Mouse (Mus musculus) liver, embryonic 12.5 days (tissue): ENCODE data around the gene Shisa9. TPM values are rescaled to one million over a fixed set of nuclear protein-coding genes. Genes with fewer than 3 reads are reported as not detected.

Experiments used
- ATAC-seq: fragments of 200-750 bp; cut with Nextera tagmentation; 2 replicates; pipeline ENCODE4 v1.8.0; 2017; ENCODE audit warnings: moderate number of reproducible peaks, mild to moderate bottlenecking, moderate library complexity
- H3K27ac ChIP-seq: fragments of 300-500 bp; sonication (generic); 2 replicates; pipeline ENCODE4 v1.5.1; 2016; ENCODE audit warnings: mild to moderate bottlenecking
- H3K27me3 ChIP-seq: fragments of 300-500 bp; sonication (generic); replicated peaks from 2 replicates; pipeline ENCODE4 v1.6.1; 2016; ENCODE audit warnings: mild to moderate bottlenecking, moderate library complexity
- H3K36me3 ChIP-seq: fragments of 300-500 bp; sonication (generic); 2 replicates; pipeline ENCODE4 v1.6.1; 2016; ENCODE audit warnings: mild to moderate bottlenecking, moderate library complexity
- H3K4me1 ChIP-seq: fragments of 300-500 bp; sonication (generic); 2 replicates; pipeline ENCODE4 v1.6.1; 2016
- H3K4me2 ChIP-seq: fragments of 300-500 bp; sonication (generic); 2 replicates; pipeline ENCODE4 v1.6.1; 2016; ENCODE audit warnings: mild to moderate bottlenecking, moderate library complexity
- H3K4me3 ChIP-seq: fragments of 300-500 bp; sonication (generic); 2 replicates; pipeline ENCODE4 v1.5.1; 2016; ENCODE audit warnings: mild to moderate bottlenecking, moderate library complexity
- H3K9ac ChIP-seq: fragments of 300-500 bp; sonication (generic); 2 replicates; pipeline ENCODE4 v1.6.1; 2016; ENCODE audit warnings: mild to moderate bottlenecking, moderate library complexity
- H3K9me3 ChIP-seq: fragments of 300-500 bp; sonication (generic); replicated peaks from 2 replicates; pipeline ENCODE4 v1.6.1; 2016; ENCODE audit warnings: mild to moderate bottlenecking, moderate library complexity
- WGBS: fragments of 180-500 bp; shearing (Covaris S2); methylation state at CpG from one replicate; pipeline ENCODE4 v1.1.7; 2016; ENCODE audit not compliant: insufficient replicate concordance; 5-methylcytosine and 5-hydroxymethylcytosine counted together
- polyA plus RNA-seq: library from polyadenylated mRNA; unstranded; fragments of >200 nt; fragmentation: Nextera tagmentation; extraction: Ambion mirVana; gene quantifications from 2 replicates; pipeline ENCODE4 v1.2.1, GENCODE M21; 2016

Shisa9 gene
- polyA plus RNA-seq, 1 experiment from 2014 or later = 0.60 TPM

DNA sequence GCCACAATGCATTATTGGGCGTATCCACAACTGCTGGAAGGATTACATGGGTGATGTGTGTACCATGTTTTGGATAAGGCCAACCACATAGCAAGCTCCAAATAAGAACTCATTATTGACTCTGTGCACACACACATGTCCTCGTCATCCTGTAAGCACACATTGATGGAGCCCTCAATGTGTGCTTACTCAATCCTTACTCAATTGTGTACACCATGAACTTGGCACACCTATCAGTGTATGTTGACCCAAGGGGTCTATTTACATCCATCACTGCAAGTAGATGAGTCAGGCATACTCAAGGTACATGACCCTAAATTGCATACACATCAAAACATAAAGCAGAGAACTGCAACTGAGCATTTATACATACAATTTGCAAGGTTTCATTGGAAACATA lies 220.5 kb downstream of the Shisa9 start:
- no peak for ATAC-seq
- H3K9ac ChIP-seq = no peak overlapping the region
- H3K9me3 ChIP-seq = no peaks in the 10 kb centered on the region
- H3K36me3 ChIP-seq = no peaks in the 10 kb centered on the region
- WGBS = 65% methylated on average over 2 of the region's 2 CpGs
- H3K27me3 ChIP-seq = no peaks in the 10 kb centered on the region
- H3K4me2 ChIP-seq = no peak overlapping the region
- H3K27ac ChIP-seq = no peak overlapping the region
- H3K4me3 ChIP-seq = no peak overlapping the region
- 0 out of 2 replicates have a peak, but pooled peaks cover 4% of the 10 kb centered on the region for H3K4me1 ChIP-seq

DNA sequence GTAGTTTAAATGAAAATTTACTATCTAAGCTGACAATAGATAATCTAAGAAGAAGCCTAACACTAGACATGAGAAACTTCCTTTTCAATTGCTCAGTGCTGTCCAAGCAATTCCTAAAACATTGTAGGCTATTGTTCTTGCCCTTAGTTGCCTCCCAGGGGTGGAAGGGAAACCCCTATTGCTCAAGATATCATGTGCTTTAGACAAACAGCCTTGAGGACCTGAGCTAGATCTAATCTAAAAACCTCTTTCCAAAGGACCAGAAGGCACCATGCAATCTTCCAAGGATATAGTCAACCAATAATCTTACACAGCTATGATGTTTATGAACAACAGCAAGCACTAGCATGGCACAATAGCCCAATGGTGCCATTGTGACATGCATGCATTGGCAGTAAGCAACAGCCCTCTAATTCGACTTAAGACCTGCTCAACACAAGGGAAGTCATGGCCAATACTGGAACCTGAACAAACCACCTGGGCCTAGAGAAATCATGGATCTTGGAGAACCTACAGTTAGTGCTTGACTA lies 222.6 kb downstream of the Shisa9 start:
- H3K4me3 ChIP-seq = no peak overlapping the region
- H3K27me3 ChIP-seq = no peaks in the 10 kb centered on the region
- ATAC-seq = no peak
- H3K9me3 ChIP-seq = no peaks in the 10 kb centered on the region
- H3K36me3 ChIP-seq = no peaks in the 10 kb centered on the region
- no peak overlapping the region for H3K9ac ChIP-seq
- H3K4me1 ChIP-seq = 0 out of 2 replicates have a peak, but pooled peaks cover 4% of the 10 kb centered on the region
- 51% methylated on average over 1 of the region's 1 CpGs for WGBS
- H3K27ac ChIP-seq = no peak overlapping the region
- no peak overlapping the region for H3K4me2 ChIP-seq

DNA sequence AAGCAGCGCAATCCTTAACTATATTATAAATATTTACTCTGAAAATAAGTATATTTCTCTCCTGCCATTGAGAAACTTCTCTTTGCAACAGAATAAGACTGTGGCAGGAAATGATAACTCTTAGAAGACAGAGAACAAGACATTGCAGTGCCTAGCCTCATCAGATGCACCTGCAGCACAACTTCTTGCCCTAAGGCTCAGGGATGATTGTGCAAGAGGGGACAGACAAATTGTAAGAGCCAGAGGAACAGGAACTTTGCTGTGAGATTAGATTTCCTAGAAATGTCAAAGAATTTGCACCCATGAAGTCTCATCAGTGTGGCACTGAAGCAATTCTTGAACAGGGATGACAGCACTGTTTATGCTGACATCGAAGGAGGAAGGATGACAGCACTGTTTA lies 223.0 kb downstream of the Shisa9 start:
- Histone ChIP-seq H3K27ac (no peak overlapping the region), H3K4me3 (no peak overlapping the region), H3K9me3 (no peaks in the 10 kb centered on the region), H3K36me3 (no peaks in the 10 kb centered on the region), H3K9ac (no peak overlapping the region), H3K27me3 (no peaks in the 10 kb centered on the region), H3K4me1 (0 out of 2 replicates have a peak, but pooled peaks cover 4% of the 10 kb centered on the region), H3K4me2 (no peak overlapping the region)
- 53% methylated on average over 2 of the region's 2 CpGs for WGBS
- ATAC-seq = no peak

DNA sequence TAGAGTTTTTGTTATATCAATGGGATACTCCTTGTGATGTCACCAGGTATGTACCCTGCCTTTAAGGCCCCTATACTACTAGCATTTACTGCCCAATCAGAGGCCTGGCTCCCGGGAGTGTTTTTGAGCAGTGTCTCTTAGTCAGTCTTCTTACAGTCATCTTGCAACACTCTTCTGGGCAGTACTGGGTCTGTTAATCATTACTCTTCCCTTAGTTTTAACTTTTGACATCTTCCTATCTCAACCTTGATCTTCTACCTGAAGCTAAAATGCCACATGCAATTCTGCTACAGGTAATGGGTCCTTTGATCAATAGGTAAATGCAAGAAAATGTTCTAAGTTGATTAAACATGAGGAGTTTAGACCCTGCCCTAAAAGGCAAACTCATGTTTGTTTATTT lies 225.4 kb downstream of the Shisa9 start:
- Histone ChIP-seq H3K4me2 (no peak overlapping the region), H3K27me3 (no peaks in the 10 kb centered on the region), H3K4me3 (no peak overlapping the region), H3K9me3 (no peaks in the 10 kb centered on the region), H3K27ac (no peak overlapping the region), H3K9ac (no peak overlapping the region), H3K36me3 (no peaks in the 10 kb centered on the region), H3K4me1 (no peaks in the 10 kb centered on the region)
- 53% methylated on average over 1 of the region's 1 CpGs for WGBS
- no peak for ATAC-seq

DNA sequence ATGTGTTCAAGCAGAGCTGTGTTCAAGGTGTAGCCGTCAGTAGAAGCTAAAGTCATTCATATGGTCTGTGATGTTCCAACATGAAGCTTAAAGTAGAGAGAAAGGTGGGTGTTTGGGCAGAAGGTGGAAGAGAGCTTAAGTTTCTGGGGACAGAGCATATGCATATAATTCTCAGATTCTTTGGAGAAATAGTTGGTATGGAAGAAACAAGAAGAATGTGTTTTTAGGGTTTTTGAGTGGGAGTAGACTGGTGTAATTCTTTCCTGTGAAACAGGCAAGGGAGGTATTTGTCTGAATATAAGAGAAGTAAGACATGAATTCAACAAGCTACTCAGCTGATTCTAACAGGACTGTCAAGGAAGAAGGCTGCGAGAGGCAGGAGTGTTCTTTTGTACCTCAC lies 225.9 kb downstream of the Shisa9 start:
- Histone ChIP-seq H3K4me1 (no peaks in the 10 kb centered on the region), H3K36me3 (no peaks in the 10 kb centered on the region), H3K9ac (no peak overlapping the region), H3K27ac (no peak overlapping the region), H3K4me3 (no peak overlapping the region), H3K4me2 (no peak overlapping the region), H3K27me3 (no peaks in the 10 kb centered on the region), H3K9me3 (no peaks in the 10 kb centered on the region)
- no peak for ATAC-seq
- 65% methylated on average over 2 of the region's 2 CpGs for WGBS

DNA sequence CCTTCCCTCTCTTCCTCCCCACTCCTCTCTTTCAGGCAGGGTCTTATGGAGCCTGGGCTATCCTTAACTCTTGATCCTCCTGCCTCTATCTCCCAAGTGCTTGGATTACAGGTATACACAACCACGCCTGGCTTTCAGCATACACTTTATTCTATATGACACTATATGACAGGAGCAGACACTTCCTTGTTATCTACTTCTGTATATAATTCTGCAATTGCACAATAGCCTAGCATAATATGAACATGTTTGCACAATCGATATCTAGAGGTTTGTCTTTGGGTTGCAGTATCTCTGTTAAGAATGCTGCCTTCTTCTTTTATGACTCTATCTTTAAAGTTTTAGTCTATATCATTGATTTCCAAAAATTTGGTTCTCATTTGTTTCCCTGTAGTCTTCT lies 230.1 kb downstream of the Shisa9 start:
- no peak for ATAC-seq
- H3K27ac ChIP-seq = no peak overlapping the region
- no peaks in the 10 kb centered on the region for H3K27me3 ChIP-seq
- H3K4me2 ChIP-seq = no peak overlapping the region
- H3K9ac ChIP-seq = no peak overlapping the region
- H3K4me3 ChIP-seq = no peak overlapping the region
- no peaks in the 10 kb centered on the region for H3K9me3 ChIP-seq
- H3K4me1 ChIP-seq = no peaks in the 10 kb centered on the region
- 72% methylated on average over 2 of the region's 2 CpGs for WGBS
- H3K36me3 ChIP-seq = no peaks in the 10 kb centered on the region

DNA sequence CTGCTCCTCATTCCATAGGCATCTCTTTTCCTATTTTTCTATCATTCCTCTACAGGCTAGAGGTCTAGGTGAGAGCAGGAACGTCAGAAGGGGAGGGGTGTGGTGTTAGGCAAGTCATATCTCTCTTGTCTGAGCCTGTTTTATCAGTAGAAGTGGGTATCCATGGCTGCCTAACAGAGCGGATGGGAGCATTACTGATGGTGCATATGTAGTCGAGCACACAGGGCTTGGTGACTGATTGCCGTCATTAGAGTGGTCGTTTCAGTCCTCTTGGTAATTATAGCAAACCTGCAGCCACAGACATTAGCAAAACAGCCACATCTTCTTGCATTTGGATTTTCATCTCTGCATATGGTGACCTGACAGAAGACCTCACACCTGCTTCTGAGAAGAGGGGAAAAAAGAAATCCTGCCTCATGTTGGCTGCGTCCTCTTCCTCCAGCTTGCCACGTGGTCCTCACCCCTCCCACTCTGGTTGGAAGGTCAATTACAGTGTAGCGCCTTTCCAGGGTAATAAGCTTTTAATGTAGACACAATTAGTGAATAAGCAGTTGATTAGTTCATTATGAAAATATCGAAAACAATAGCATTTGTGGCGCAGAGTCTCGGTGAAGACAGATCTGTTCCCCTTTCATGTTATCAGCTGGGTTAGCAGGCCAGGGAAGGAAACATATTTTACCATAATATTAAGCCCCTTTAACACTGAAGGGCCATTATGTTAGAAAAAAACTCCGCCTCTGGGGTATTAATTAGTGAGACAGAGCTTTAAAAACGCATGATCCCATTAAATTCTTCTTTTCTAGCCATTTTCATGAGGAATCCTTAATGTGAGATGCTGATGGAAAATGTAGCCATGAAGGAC lies 233.6 kb downstream of the Shisa9 start:
- no peaks in the 10 kb centered on the region for H3K9me3 ChIP-seq
- whole genome bisulfite sequencing = 60% methylated on average over 13 of the region's 13 CpGs

DNA sequence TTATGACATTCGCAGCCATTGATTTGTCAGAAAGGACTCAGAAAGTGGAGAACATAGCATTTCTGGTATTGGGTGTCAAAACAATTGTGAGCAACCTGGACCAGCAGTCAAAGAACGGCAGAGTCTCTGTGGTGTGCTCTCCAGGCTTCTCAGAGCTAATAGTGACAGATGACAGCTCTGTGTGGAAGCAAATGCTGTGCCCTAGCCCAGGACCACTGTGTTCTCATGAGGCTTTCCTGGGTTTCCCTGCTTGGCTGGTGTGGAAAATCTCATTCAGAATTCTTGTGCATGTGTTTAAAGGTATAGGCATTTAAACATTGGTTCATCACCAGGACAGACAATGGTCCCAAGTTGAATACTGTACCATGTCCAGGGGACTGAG lies 234.2 kb downstream of the Shisa9 start:
- Histone ChIP-seq H3K27me3 (no peaks in the 10 kb centered on the region), H3K4me2 (no peak overlapping the region), H3K4me1 (no peaks in the 10 kb centered on the region), H3K9ac (no peak overlapping the region), H3K36me3 (no peaks in the 10 kb centered on the region), H3K9me3 (no peaks in the 10 kb centered on the region), H3K4me3 (no peak overlapping the region), H3K27ac (no peak overlapping the region)
- ATAC-seq = no peak
- 63% methylated on average over 2 of the region's 2 CpGs for WGBS

More for the DNA sequence above, 233.6 kb downstream of the Shisa9 start:
- no peaks in the 10 kb centered on the region for H3K27me3 ChIP-seq
- H3K36me3 ChIP-seq = no peaks in the 10 kb centered on the region
- no peak overlapping the region for H3K27ac ChIP-seq
- ATAC-seq = no peak
- no peak overlapping the region for H3K9ac ChIP-seq
- no peak overlapping the region for H3K4me2 ChIP-seq
- no peaks in the 10 kb centered on the region for H3K4me1 ChIP-seq
- H3K4me3 ChIP-seq = no peak overlapping the region

DNA sequence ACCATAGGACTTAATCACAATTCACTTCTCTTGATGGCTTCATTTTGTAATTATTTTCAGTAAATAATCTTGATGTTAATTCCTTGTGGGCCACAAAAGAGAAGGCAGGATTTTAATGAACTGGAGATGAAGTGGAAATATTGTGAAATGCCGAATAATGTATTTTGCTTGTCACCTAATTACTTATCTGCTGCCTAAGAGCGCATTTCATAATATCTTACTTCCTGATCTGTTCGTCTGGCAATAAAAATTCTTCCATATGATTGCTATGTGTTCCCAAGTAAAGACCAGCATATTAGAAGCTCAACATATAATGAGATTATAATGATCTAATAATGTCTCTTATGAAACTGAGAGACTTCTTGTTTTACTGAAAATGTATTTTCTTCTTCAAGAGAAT lies 235.9 kb downstream of the Shisa9 start:
- Histone ChIP-seq H3K4me1 (no peaks in the 10 kb centered on the region), H3K4me3 (no peak overlapping the region), H3K27me3 (no peaks in the 10 kb centered on the region), H3K27ac (no peak overlapping the region), H3K4me2 (no peak overlapping the region), H3K9ac (no peak overlapping the region), H3K9me3 (no peaks in the 10 kb centered on the region), H3K36me3 (no peaks in the 10 kb centered on the region)
- ATAC-seq = no peak
- 60% methylated on average over 3 of the region's 3 CpGs for WGBS

DNA sequence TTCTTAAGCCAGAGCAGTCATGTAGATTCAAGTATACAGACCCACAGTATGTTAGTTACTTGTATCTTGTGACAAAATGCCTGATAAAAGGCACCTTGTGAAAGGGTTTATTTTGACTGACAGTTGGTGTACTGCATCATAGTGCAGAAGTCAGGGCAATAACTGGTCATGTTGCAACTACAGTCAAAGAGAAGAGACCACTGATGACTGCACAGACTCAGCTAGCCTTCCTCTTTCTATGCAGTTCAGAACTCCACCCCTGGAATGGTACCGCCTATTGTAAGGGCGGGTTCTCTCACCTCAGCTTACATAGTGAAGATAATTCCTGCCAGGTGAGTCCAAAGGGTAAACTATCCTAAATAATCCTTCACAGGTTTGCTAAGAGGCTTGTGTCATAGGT lies 239.6 kb downstream of the Shisa9 start:
- 79% methylated on average over 2 of the region's 2 CpGs for WGBS

DNA sequence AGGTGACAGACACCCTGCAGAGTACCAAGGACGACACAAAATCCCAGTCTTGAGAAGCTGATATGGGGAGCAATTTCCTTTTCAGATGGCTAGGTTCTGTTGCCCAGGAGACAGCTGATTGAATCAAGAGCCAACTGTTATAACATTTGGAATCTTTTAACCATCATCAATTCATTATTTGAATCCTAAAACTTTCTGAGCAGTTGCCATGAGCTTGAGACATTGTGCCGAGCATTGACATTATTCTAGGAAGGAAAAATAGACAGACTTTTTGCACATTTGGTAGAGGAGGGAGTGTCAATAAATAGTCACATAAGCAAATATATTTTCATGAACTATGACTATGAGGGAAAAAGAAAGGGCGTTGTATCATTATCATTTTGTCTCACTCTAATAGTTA lies 243.0 kb downstream of the Shisa9 start:
- WGBS = 47% methylated on average over 3 of the region's 3 CpGs
- ATAC-seq = no peak

More for the DNA sequence above, 239.6 kb downstream of the Shisa9 start:
- Histone ChIP-seq H3K9me3 (no peaks in the 10 kb centered on the region), H3K36me3 (no peaks in the 10 kb centered on the region), H3K27ac (no peak overlapping the region), H3K27me3 (no peaks in the 10 kb centered on the region), H3K4me3 (no peak overlapping the region), H3K4me1 (no peaks in the 10 kb centered on the region), H3K4me2 (no peak overlapping the region), H3K9ac (no peak overlapping the region)
- no peak for ATAC-seq

DNA sequence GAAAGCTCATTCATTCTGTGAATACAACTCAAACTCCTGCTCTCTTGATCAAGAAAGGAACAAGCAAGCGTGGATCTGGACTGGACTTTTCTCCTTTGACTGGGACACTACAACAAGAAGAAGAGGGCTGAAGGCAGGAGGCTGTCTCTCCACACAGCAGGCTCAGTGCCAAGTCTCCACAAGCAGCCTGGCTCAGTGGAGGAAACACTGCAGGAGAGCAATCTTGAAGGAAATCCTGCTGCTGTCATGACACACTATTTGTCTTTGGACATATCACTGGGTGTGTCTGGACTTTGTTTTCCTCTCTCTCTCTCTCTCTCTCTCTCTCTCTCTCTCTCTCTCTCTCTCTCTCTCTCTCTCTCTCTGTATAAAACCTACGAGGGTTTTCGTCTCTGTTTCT lies 249.4 kb downstream of the Shisa9 start:
- no peaks in the 10 kb centered on the region for H3K9me3 ChIP-seq
- H3K27ac ChIP-seq = no peak overlapping the region
- no peaks in the 10 kb centered on the region for H3K36me3 ChIP-seq
- H3K4me1 ChIP-seq = no peaks in the 10 kb centered on the region
- no peak for ATAC-seq
- WGBS = 47% methylated on average over 3 of the region's 3 CpGs
- no peak overlapping the region for H3K4me3 ChIP-seq
- no peak overlapping the region for H3K9ac ChIP-seq
- H3K27me3 ChIP-seq = no peaks in the 10 kb centered on the region
- no peak overlapping the region for H3K4me2 ChIP-seq

More for the DNA sequence above, 243.0 kb downstream of the Shisa9 start:
- Histone ChIP-seq H3K36me3 (no peaks in the 10 kb centered on the region), H3K4me3 (no peak overlapping the region), H3K27ac (no peak overlapping the region), H3K27me3 (no peaks in the 10 kb centered on the region), H3K4me1 (no peaks in the 10 kb centered on the region), H3K9me3 (no peaks in the 10 kb centered on the region), H3K4me2 (no peak overlapping the region), H3K9ac (no peak overlapping the region)
